Mouse (Mus musculus) natural killer cell, adult 2 months (primary cell): ENCODE measurements at regions not wholly inside any gene's neighbourhood (a gene's known extent, or its start where the extent isn't known, plus 50 kb on each side); places are given as distances from the start of the nearest gene placed in this dataset.

ENCODE experiments used
- DNase-seq, 2 experiments: peaks; one replicate each; pipeline ENCODE4 v3.0.0; 2022; ENCODE audit warnings: low spot score in 2 of 2

DNA sequence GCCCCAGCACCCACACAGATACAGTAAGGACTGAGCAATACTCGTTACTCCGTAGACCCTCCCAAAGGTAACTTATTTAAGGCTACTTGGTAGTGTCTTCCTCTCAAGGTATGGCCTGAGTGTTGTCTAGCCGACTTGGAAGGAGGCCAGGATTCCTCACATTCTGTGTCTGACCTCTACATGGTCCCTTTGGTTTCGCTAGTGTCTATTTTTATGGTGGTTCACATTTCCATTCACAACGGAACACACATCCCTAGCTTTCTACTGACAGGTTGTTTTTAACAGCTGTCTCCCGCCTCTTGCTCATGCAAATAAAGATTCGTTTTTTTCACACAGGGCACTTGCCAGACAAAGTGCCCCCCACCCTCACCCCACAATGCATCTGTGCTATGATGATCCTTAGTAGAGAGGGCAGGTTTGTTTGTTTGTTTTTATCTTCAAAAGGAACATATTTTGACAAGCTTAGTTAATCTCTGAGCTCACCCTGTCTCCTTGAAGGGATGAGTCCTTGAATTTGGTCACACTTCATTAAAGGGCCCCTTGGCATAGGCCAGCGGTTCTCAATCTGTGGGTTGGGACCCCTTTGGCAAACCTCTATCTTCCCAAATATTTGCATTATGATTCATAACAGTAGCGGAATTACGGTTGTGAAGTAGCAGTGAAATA, 52.7 kb downstream of the Phlda1 start:
- no peak for DNase-seq

DNA sequence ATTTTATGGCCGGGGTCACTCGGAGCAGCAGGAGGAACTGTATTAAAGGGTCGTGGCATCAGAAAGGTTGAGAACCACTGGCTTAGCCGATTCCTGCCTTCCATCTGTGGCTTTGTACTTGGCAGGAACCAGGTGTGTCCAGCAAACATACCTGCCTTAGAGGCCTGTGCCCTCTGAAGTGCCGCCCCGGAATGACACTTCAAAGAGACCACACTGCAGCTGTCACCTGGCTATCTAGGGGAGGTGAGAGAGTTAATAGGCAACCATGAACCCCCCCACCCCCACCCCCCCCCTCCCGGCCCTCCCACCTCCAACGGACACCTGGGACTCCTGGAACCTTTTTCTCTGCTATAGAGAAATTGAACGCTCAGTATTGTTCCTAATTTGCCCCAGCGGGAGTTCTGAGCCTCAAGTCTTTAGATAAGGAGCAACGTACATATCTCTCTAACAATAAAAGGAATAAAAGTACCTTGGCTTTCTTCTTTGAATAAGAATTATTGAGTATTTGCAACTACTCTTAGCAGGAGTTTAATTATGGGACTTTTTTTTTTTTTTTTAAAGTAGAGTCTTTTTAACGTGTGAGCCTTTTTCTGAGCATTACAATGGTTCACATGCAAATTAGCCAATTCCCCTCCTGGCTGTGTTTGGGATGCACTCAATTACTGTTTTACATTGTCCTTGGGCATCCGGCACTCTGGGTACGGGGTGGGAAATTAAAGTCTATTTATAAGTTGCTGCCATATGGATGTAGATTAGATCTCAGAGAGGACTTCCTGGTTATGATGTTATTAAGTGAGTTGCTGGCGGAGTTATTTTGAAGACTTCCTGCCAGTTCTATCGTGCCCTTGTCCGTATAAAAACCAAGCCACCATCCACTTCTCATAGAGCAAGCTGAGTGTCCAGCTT, 53.5 kb downstream of the Phlda1 start:
- DNase-seq, result no peak

DNA sequence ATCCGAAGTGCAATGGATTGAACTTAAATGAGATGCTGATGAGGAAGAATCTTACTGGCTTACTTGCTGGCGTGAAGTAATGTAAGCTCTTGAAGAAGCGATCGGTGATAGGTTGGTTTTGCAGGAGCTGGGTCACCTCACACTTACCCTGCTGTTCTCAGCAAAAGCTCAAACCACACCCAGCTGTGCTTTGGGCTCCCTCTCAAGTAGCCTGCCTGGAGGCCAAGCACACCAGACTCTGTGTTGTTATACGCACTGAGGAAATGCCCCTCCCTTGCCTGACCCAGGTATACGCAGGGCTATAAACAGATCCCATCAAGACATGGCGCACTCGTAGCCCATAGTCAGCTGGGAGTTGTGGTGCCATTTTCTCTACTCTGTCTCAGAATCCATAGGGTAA, 56.5 kb downstream of the Phlda1 start:
- no peak for DNase-seq

DNA sequence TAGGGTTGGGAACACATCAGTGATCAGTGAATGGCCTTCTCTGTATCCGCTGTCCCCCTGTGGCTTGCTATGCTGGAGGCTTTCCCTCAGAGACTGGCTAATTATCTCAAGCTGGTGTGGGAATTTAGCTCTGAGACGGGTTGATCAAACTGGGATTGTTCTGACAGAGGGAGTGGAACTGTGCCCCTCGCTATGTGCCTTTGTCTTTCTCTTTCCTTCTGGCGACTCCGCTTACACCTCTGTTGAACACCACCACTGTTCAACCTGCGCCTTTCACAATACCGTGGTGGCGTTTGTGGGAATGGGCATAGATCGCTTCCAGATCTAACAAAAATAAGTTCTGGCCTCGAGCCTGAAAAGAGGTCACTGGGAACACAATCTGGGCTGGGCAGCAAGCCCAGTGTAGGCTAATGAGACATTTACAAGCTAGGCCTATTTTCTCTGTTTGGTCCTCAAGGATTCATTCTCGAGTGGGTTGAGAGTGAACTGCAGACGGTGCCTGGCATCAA, 60.8 kb downstream of the Phlda1 start:
- no peak for DNase-seq

DNA sequence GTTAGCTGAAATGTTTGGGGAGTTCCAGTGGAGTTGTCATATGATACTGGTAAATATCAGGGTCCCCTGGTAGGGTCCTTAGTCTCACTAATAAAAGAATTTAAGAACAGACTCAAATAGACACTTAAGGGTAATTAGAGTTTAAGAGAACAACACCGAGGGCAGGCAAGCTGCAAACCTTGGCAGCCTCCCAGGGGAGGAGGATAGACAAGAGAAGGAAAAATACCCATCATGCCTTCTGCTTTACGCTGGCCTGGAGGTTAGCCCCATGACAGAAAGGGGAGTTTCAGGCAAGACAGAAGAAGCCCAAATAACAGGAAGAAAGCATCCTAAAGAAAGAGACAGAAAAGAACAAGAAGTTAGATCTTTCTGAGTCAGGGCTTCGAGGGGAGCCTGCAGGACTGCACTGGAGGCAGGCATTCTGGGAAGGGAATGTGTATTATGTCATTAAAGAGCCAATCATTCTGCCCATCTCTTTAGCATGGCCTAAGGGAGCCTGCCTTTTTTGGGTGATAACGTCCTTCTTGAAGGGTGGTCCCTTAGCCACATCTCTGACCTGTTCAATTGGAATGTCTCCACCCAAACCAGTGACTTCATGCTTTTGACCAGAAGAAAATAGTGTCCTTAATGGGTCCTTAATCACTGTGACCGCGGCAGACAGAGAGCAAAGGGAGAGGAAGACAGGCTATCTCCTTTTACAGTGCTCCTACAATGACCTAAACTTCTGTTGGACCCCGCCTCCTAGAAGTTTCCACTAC, 64.6 kb downstream of the Phlda1 start:
- DNase-seq, result no peak

DNA sequence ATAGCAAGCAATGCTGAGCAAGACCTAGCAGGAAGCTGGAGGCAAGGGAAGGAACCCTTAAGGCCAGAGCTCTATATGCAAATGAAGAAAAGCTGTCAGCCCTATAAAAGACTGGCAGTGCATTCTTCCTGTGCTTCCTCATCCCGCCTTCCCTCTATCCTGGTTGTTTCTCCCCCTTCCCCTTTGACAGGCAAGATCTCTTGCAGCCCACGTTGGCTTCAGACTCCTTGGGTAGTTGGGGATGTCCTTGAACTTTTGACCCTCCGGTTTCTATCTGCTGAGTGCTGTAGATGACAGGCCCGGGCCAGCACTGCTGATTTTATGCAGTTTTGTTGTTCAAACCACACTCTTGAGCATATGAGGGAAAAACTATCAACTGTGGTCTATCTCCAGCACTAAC, 68.1 kb downstream of the Phlda1 start:
- no peak for DNase-seq

DNA sequence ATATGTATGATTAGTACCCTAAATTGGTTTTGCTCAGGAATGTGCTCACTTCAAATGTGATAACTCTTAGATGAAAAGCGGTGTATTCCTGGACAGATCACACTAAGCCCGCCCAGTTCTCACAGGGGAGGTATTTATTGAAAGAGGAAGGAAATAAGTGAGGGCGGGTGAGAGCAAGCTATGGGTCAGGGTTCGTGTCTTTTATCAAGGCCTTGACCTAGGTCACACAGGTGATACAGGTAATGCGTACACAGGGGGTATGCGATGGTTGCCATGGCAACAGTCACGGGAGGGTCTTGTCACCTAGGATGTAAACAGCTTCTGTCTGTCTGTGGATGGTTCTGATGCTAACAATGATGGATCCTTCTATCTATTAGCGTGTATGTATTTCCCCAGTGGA, 68.7 kb downstream of the Phlda1 start:
- DNase-seq, result no peak

DNA sequence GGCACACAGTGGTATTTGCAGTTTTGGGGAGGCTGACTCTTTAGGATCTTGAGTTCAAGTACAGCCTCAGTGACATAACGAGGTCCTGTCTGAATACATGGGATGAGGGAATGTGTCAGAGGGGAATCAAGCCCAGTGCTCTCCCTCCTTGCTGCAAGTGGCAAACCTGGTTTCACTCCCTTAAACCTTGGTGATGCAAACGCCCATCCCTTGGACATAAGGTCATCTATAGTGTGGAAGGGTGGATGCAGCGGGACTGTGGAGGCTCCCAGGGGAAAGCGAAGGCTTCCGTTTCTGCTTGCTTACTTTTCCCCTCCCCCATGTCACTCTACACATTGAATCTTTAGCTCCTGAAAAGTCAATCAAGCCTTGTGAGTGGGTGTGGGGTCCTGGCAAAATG, 69.2 kb downstream of the Phlda1 start:
- no peak for DNase-seq

DNA sequence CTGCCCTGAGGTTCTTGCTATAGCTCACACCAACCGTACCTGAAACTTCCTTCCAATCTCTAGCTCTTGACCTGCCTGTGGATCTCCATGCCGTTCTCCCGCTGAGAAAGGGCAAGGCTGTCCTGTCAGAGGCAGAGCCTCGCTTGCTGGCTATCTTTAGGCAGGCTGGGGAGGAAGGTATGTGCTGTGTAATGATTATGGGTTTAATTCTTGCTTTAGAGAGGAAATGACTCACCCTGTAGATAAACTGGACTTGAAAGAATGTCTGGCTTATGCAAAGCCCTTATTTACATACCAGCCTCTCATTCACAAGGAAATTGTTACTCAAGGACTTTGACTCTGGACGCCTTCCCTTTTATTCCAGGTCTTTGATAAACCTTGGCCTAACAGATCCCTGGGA, 69.8 kb downstream of the Phlda1 start:
- DNase-seq, result peak; percentile 8 to 24

DNA sequence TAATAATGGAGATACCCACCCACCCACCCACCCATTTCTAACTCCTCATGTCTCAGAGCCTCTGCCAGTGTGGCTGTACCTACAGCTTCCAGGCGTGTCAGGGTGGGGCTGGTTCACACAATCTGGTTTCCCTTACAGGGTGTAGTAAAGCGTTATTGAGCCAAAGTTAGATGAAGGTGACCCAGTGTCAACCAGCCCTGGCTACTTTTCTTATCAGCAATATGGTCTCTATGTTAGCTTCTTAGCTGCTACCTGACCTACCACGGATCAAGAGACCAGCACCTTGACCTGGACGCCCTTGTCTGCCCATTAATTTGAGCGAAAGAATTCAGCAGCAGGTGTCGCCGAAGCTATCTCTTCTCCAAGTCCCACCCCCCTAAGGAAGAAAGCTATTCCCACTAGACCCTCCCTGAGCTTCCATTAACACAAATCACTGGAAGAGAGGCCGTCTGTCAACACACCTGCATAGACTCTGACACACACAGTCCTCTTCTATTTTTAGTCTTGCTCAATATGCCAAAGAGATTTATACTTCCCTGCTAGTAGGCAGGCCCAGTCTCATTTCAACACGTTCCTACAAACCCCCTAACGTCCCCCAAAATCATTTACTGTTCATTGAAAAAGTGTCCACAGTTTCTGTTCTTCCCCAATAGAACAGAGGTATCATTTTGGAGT, 70.4 kb downstream of the Phlda1 start:
- DNase-seq, result no peak

DNA sequence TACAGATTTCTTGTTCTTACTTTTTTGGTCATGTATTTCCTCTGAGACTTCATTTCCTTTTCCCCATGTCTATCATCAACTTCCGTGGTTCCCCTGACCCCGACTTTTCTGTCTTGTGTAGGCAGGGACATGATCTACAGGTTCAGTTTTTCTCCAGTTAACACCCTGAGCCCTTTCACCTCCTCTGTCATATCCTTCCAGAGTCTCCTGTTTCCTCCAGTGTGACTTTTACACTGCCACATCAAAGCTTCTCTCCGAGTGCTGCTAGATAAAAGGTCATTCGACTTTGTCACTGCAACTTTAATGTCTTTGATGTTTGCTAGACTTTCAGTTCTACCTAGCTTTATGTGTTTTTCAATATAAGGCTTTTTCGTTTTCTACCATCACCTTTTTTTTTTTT, 72.5 kb downstream of the Phlda1 start:
- peak; percentile 28 to 42 for DNase-seq

DNA sequence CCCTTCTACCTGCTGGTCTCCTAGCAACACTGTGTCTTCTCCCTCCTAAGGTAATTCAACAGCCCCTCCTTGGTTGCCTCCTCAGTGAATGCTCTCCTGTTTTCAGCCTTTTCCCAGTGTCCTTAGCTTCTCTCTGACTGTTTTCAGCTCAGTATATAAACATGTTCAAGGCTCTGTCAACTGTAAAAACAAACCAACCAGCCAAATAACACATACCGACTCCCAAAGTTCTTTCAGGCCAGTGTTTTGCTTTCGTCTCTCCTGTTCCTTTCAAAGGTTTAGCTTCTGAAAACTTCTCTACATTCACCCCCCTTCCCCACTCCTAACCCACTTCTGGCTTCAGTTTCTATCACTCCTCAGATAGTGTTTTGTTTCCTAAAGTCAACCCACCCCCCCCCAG, 73.4 kb downstream of the Phlda1 start:
- no peak for DNase-seq

DNA sequence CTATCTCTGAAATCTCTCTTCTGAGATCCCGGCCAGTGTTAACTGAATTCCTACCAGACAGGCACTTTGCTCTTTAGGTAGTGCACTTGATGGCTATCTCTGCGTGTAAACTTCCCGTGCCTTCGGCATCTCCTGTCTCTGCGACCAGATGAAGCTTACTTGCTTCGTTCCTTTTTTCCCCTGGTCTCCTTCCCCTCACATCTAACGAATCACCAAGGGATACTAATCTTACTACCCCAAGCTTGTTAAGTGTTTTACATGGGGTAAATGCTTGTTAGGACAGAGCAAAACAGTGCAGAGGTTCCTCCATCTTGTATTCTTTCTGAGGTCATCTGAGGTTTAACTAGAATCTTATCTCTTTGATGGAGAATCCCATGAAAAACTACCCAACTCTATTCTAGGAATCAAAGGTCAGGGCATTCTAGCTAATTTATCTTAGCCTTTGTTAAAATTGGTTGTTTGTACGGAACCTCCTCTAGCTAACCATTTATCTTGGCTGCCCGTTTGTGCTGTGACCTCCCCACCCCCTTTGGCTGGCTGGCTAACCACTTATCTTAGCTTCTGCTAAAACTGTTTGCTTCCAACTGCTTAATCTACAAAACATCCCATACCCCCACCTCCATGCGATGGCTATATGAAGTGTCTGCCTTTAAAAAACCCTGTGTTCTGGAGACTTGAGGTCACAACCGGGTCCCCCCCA, 74.5 kb downstream of the Phlda1 start:
- DNase-seq, result no peak

DNA sequence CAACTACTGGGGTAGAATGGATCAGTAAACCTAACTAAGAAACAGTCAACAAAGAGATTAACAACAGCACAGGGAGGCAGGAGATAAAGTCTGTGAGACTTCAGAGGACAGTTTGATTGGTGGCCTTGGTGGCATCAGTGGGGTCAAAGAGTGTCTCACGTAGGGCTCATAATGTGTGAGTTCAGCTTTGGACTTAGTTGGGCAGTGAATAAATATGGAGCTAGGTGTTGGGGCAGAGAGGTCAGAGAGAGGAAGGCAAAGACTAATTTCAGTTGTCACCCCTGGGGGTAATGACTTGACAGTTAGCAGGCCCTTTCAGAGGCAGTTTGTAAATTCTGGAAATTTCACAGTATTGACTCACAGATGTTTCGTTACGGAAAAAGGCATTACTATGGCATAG, 75.8 kb downstream of the Phlda1 start:
- DNase-seq, result no peak

DNA sequence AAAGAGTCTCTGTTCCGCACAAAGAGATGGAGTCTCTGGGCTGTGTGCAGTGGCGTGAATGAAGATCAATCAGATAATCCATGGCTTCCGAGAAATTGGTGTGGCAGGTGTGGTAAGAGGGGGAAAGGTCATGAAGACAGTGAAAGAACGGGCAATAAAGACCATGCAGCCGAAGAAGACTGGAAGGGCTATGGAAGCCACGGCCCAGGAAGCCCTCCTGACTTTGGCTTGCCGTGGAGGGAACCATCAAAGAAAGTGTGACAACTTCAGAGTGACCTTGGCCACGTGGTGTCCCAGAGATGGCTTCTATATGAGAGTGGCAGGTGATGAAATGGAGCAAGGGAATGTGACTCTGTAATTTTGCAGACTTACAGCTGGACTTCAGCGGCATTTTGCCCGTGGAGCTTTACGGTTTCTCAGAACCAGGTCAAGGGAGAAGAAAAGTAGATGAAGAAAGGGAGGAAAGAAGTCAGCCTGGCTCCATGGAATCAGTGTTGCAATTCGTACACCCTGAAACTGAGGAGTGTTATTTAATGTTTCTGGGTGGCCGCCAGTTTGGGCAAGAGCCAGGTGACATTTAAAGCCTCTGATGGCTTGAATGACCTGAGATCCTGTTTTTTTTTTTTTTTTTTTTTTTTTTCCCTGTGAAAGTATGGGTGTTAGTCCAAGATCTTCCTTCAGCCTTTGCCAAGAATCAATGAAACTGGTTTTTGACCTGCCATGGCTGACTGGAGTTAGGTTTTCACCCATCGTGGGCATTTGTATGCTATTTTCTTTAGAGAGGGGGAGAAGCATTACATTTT, 76.4 kb downstream of the Phlda1 start:
- DNase-seq, result no peak

DNA sequence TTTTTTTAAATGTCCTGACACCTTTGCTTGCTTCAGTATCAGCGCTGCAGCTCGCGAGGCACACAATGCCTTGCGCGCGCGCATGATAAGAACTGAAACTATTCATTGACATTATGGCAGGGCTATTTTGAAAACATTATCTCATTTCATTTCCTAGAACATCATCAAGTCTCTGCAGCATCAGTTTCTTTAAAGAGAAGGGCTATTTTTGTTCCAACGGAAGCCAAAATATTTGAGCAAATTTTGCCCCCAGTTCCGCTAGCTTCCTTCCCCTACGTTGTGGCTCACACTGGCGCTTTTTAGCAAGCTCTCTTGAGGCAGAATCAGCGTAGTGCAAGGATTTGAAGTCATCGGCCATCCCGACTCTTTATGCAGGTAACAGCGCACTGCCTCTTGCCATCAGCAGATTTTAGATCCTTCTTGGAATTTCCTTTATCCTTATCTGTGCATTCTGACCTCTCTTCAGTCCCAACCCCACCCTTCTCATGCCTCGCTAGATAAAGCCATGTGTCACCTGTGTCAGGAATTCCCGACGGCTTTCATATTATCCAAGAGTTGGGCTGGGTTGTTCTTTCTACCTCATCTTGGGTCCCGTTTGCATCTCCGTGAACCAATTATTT, 77.1 kb downstream of the Phlda1 start:
- DNase-seq, result no peak

DNA sequence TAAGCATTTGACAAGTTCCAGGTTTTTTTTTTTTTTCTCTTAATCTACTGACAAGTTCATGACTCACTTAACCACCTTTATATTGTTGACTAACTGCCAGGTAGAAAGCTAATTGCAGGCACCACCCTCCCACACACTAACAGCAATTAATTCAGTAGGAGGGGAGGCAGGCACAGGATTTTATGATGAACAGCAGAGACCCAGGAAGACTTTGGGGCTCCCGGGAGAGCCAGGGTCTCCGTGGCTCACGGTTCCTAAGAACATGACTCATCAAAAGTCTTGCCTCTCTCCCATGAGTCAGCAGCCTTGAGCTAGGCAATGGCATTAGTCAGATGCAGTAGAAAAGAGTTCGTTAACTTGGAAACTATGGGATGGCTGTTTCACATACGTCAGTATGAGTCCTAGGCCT, 77.7 kb downstream of the Phlda1 start:
- no peak for DNase-seq

DNA sequence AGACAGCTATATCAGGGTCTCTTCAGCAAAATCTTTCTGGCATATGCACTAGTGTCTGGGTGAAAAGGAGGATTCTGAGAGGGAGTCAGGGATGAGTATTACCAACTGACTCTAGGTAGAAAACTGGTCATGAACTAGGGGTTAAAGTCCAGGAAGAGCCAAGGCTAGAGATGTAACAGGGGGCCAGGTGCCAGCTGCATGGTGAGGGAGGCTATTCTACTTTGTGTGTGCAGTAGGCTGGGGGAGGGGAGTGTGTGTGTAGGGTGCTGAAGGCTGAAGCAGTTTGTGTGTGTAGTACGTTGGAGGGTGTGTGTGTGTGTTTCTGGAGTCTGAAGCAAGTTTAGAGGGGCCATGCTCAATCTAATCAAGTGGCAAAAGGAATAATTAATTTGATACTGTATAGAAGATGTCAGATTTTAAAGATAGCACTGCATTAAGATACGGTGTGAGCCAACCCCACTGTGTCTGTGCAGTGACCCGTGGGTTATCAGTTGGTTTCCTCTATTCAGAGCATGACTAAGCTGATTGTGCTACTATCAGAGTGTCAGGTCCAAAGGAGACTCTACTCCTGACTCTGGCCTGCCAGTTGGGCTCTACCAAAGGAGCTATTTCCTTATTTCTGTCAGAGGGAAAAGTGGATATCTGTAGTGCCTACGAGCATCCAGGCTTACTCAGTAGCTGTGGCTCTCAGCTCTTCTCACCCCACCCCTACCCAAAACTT, 82.0 kb downstream of the Phlda1 start:
- DNase-seq, result no peak

DNA sequence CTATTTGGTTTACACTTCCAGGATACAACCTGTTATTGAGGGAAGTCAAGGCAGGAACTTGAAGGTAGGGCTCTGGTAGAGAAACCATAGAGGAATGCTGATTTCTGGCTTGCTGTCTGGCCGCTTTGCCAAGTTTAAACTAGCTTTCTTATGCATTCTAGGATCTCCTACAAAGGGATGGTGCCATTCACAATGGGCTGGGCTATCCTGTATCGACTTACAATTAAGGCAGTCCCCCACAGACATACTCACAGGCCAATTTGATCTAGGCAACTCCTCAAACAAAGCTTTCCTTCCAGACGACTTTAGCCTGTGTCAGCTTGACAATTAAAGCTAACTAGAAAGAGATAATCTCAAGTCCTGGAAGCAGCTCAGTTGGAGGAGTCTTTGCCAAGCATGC, 83.1 kb downstream of the Phlda1 start:
- DNase-seq, result no peak
